Mouse (Mus musculus) T-cell, adult 2 months (primary cell): Measurements from ENCODE around the gene Lsm11.
"Not testable (repeated sequence)": the region's sequence is repeated elsewhere in the genome, so short reads cannot be mapped to it uniquely, and the experiment has no call there.

Source experiments
- DNase-seq: peaks from one replicate; pipeline ENCODE4 v3.0.0; 2022; ENCODE audit warnings: low spot score

Lsm11 gene

GRCm38 (mm10) chr11:45883270-45883931 is 61.3 kb downstream of the Lsm11 start:
- DNase-seq, result no peak

GRCm38 (mm10) chr11:45881683-45882068 is 63.1 kb downstream of the Lsm11 start:
- DNase-seq, result no peak

DNA sequence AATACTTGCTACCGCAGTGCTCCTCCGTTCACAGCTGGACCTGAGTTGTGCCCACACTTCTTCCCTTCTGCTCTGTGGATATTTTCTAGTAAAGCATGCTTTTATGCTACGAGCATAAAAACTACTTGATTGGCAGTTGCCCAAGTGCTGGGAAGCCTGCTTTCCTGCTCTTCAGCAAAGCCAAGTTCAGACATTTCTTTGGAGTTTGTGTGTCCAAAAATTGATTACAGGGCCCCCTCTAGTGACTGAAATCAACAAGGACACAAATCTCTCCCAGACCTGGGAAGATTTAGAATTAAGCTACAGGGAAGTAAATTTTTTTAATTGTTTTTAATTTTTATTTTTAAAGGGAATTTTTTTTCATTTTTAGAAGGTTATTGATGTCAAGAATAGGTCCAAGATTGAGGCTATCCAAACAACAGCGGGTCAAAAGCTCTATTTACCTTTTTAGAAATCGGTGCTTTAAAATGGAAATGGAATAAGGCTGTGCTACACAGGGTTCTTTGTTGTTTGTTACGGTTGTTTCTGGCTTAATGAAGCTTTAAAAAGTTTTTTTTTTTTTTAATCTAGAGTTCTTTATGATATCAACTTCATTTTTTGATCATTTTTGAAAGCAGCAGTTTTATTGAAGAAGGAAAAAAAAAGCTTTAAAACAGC is 63.6 kb downstream of the Lsm11 start:
- no peak for DNase-seq

DNA sequence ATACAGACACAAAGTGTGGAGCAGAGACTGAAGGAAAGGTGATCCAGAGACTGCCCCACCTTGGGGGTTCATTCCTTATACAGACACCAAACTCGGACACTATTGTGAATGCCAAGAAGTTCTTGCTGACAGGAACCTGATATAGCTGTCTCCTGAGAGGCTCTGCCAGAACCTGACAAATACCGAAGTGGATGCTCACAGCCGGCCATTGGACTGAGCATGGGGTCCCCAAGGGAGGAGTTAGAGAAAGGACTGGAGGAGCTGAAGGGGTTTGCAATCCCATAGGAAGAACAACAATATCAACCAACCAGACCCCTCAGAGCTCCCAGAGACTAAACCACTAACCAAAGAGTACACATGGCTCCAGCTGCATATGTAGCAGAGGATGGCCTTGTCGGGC is 65.4 kb downstream of the Lsm11 start:
- DNase-seq, result not testable (repeated sequence)
